Mouse (Mus musculus): ENCODE results near the gene Csn3.

Csn3 gene

DNA sequence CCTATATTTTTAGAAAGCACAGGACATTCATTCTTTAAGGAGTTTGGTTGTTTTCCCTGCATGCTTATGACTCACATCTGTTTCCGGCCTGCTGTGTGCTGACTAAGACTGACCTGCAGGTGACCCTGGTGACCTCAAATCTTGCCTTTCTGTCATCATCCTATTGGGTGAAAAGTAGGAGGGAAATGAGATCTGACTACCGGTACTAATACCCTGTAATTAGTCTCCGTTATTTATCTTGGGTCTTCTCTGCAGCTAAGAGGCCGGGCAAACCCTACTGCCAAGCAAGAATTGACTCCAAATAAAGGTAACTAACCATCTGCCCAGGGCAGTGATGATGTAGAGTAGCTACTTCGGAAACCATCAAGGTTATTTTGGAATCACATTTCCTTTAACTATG, at the start of gene Csn3:
TSS of gene Csn3 (plus strand) at position 208 of the 400 bp plus-strand sequence.
- no peak for DNase-seq (ENCODE audit: low spot score)

DNA sequence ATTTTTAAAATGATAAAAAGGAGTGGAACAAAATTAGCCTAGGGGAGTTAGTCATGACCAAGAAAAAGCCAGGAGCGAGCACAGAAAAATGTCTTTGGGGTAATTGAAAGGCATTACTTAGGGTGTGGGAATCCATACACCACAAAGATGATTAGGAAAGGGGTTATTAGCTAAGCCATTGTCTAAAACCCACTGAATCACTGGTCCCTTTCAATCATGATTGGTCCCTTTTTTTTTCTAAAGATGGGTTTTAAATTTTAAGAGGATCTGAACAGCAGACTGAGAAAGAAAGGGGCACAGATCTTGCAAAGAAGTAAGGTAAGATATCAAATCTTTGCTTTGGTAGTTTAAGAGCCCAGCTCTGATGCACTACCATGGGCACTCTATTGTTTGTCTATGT, 40.6 kb upstream of the Csn3 start, which contains the start of gene Odam:
TSS of gene Odam (plus strand) at position 301 of the 400 bp plus-strand sequence.
- DNase-seq (ENCODE audit: low spot score): no peak

DNA sequence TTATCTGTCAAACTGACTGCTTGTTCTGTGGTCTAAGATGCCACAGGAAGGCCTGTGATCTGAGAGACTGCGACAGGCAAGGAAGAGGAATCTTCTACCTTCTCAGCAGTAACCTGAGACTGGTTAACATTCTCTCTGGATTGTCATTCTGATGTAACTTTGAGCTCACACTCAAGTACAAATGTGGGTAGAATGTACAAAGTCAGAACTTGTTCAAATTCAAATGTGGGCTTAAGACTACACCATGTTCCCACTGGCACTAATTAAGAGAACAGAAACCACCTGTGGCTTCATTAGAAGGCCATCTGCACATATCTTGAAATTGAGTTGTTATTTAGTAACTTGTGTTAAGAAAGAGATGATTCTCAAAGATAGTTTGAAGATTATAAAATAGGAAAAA, 6.2 kb downstream of the Csn3 start:
- DNase-seq (ENCODE audit: low spot score): no peak

DNA sequence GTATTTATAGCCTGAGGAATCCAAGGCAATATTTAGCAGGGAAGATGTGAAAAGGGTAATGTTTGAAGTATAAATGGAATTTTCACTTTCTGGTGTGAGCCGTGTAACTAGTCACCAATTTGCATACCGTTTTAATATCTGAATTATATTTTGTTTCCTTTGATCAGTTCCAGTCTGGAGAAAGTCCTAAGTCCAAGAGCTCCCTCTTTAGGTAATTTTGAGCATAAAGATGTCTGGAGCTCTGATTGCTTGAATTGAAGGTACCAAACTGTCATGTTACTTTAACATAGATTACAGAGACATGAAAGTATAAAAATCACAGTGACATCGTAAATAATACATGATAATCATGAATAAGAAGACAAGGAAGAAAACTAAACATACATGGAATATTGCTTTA, 15.4 kb downstream of the Csn3 start:
- DNase-seq (ENCODE audit: low spot score): no peak

DNA sequence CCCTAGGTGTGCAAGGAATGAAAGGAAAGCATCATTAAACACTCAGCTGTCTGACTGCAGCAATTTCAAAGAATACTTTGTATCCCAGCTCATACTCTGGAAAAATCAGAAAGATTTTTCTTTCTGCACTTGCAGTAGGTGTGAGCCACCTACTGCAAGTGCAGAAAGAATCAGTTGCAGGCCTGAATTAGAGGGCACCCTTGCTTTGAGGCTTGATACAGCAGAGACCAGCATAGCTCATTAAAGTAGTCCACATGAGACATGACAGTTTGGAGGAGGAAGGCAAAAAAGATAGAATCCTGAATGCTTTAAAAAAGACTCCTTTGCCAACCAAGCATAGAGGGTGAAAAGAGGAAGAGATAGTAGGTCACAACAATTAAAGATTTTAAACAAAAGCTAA, 17.1 kb downstream of the Csn3 start:
- DNase-seq (ENCODE audit: low spot score): no peak

DNA sequence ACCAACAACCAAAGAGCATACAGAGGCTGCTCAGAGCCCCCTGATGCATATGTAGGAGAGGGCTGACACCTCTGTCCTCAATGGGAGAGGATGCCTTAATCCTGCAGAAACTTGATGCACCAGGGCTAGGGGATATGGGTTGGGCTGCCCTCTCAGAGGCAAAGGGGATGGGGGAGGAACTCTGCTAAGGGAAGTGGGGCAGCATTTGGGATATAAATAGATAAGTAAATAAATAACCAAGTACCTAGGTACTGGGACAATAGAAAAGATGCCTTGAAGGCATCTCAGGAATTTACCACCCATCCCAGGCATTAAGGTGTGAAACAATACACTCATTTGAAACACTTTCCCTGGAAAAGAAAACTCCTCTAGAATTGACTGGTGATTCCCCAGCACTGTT, 26.5 kb downstream of the Csn3 start:
- no peak for DNase-seq (ENCODE audit: low spot score)

DNA sequence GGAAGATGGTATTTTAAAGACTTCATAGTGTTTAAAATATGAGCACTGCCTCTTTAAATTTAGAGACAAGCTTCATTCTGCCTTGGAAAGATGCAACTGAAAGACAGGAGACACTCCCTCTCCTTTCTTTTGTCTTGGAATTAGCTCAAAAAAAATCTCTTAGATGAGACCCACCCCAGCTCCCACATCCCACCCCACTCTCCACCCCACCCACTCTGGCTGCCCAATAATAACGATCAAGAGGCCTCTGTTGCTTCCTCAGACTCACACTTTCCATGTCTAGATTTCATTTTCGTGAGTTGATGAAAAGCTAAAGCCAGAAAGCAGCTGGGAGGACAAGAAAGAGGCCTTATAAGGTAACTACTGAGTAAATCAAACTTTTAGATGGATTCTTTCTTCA, 43.8 kb downstream of the Csn3 start, which contains the start of the genes 2310003L06Rik and Gm28434:
TSS of gene 2310003L06Rik (plus strand) at position 259 of the 400 bp plus-strand sequence.
TSS of gene Gm28434 (plus strand) at position 317 of the 400 bp plus-strand sequence.
- DNase-seq (ENCODE audit: low spot score): no peak

DNA sequence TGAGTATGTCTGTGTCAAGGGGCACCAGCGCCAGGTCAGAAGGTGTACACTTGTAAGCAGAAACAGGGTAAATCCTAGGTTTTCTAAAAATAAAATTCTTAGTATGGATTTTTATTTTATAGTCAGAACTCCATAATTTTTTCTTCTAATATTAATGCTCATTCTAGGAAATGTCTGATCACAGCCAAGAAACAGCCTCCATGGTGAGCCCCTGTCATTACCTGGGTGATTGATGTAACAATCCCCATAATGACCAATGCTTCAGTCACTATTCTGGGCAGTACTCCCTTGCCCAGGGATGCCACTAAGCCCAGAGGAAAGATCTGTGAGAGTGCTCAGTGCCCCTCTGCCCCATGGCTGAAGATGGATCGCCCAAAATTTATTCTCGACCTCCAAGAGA, 53.8 kb downstream of the Csn3 start, which contains the start of gene Cabs1:
TSS of gene Cabs1 (plus strand) at position 301 of the 400 bp plus-strand sequence.
- DNase-seq (ENCODE audit: low spot score): no peak

Data from T-cell, adult 2 months (primary cell).